Mouse (Mus musculus): ENCODE data around the gene Prpf40a.

DNA sequence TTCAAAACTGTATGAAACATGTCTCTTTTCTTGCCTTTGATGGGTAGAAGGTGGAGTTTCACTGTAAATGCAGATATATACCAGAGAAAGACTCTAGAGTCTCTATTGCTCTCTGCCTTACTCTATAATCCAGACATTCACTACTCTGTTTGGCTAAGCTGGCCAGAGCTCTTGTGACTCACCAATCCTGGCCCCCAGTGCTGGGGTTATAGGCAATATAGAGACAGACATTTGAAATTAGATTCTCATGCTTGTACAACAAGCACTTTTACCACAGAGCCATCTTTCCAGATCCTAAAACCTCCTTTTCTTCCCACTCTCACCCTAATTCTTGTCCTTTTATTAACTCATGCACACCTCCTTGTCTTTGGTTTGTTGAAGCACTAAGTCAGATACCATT is 17.1 kb downstream of the Prpf40a start:
- TF ChIP-seq CTCF (IDR thresholded peaks at IDR 0.05; ENCODE audit: extremely low read depth, insufficient read depth, low read length) (no peak), POLR2A (IDR thresholded peaks at IDR 0.05; ENCODE audit: extremely low read depth, insufficient read depth, low read length) (no peak)

All from cortical plate, adult 2 months (tissue).